Mouse (Mus musculus) liver, adult 2 months (tissue): Measurements from ENCODE around the gene Mpnd.

Experiments used
- CTCF ChIP-seq: fragments of 200-500 bp; IDR thresholded peaks from 2 replicates; pipeline ENCODE4 v1.5.1; 2011; ENCODE audit warnings: low read depth, low read length, control low read depth
- POLR2A ChIP-seq: fragments of 200-500 bp; IDR thresholded peaks from 2 replicates; pipeline ENCODE4 v1.6.1; 2011; ENCODE audit warnings: low read length, control low read depth; ENCODE audit not compliant: insufficient read depth; ENCODE audit errors: extremely low read depth

- TF ChIP-seq CTCF: peak; percentile 96
- TF ChIP-seq POLR2A: peak; percentile 86
Measured at GRCm38 (mm10) chr17:56036176-56036900, 30.8 kb downstream of the Mpnd start, which contains the start of gene Sh3gl1.
